Mouse (Mus musculus) ES-E14 (cell line): ENCODE measurements around the gene Clptm1. TPM values are rescaled to one million over a fixed set of nuclear protein-coding genes. Genes with fewer than 3 reads are reported as not detected.

ENCODE experiments used
- DNase-seq: peaks from one replicate; pipeline ENCODE4 v3.0.0-alpha.2; 2013; ENCODE audit warnings: low read depth, low spot score
- H3K27ac ChIP-seq: 2 replicates; pipeline ENCODE4 v1.5.1; 2012; ENCODE audit warnings: low read depth, mild to moderate bottlenecking, low read length, moderate library complexity, mixed read lengths; ENCODE audit not compliant: poor library complexity, insufficient read depth, severe bottlenecking
- H3K36me3 ChIP-seq: 2 replicates; pipeline ENCODE4 v1.6.1; 2012; ENCODE audit warnings: mild to moderate bottlenecking, low read length, moderate library complexity, mixed read lengths; ENCODE audit not compliant: control insufficient read depth, poor library complexity, insufficient read depth, severe bottlenecking
- H3K4me1 ChIP-seq, 2 experiments: fragments of 150-350 bp in 1 of 2; sonication (generic) in 1 of 2; 2 replicates each; pipeline ENCODE4 v1.6.1; 2012; ENCODE audit warnings: low read length in 2 of 2, mild to moderate bottlenecking in 1 of 2, mixed read lengths in 1 of 2; ENCODE audit not compliant: control insufficient read depth in 2 of 2, insufficient read depth in 2 of 2, poor library complexity in 1 of 2
- H3K4me3 ChIP-seq, 2 experiments: fragments of 150-350 bp in 1 of 2; sonication (generic) in 1 of 2; 2 replicates each; pipeline ENCODE4 v1.5.1; 2012; ENCODE audit warnings: low read length in 2 of 2, low read depth in 1 of 2, mild to moderate bottlenecking in 1 of 2, mixed read lengths in 1 of 2; ENCODE audit not compliant: insufficient read depth in 1 of 2, poor library complexity in 1 of 2, severe bottlenecking in 1 of 2
- H3K9ac ChIP-seq: 2 replicates; pipeline ENCODE4 v1.6.1; 2012; ENCODE audit warnings: low read depth, mild to moderate bottlenecking, low read length, mixed read lengths; ENCODE audit not compliant: poor library complexity, insufficient read depth, severe bottlenecking
- H3K9me3 ChIP-seq: fragments of 150-350 bp; sonication (generic); 2 replicates; pipeline ENCODE4 v1.6.1; 2012; ENCODE audit warnings: low read depth, mild to moderate bottlenecking, low read length; ENCODE audit not compliant: control insufficient read depth, insufficient read depth
- CHD2 ChIP-seq: IDR thresholded peaks from 2 replicates; pipeline ENCODE4 v1.6.1; 2014; ENCODE audit warnings: mild to moderate bottlenecking, low read depth, low read length, inconsistent platforms
- HCFC1 ChIP-seq: IDR thresholded peaks from 2 replicates; pipeline ENCODE4 v1.6.1; 2012; ENCODE audit warnings: low read length, inconsistent platforms, borderline replicate concordance; ENCODE audit not compliant: insufficient read depth
- MAFK ChIP-seq: IDR thresholded peaks from 2 replicates; pipeline ENCODE4 v1.6.1; 2014; ENCODE audit warnings: mild to moderate bottlenecking, low read depth, low read length, inconsistent platforms; ENCODE audit not compliant: insufficient read depth
- ZC3H11A ChIP-seq: IDR thresholded peaks from 2 replicates; pipeline ENCODE4 v1.6.1; 2012; ENCODE audit warnings: low read depth, mild to moderate bottlenecking, inconsistent platforms, low read length, borderline replicate concordance
- ZNF384 ChIP-seq: IDR thresholded peaks from 2 replicates; pipeline ENCODE4 v1.6.1; 2012; ENCODE audit warnings: low read depth, low read length, inconsistent platforms
- in situ Hi-C, 2 experiments: fragments of 600-800 bp; cut with MboI; formaldehyde crosslinking; loops; one replicate each; pipeline ENCODE4 v1.15.1; 2025; ENCODE audit warnings: low sequenced_read_pairs in 2 of 2, inconsistent platforms in 1 of 2; ENCODE audit not compliant: unreplicated experiment in 2 of 2
- total RNA-seq: library from RNA; depleted of rRNA; stranded (reverse); fragments of 300-350 nt; gene quantifications from 2 replicates; pipeline ENCODE4 v1.2.3, GENCODE M21; 2012

Clptm1 gene
- total RNA-seq, 1 experiment: 129 TPM

GRCm38 (mm10) chr7:19693421-19693820 is 28.6 kb upstream of the Clptm1 start:
- no peak overlapping the region for H3K27ac ChIP-seq
- TF ChIP-seq MAFK (no peak), ZNF384 (no peak)
- DNase-seq: no peak
- H3K36me3 ChIP-seq: peaks cover 17% of the 10 kb centered on the region
- H3K4me1 ChIP-seq: peaks cover 2 to 24% of the 10 kb centered on the region in 2 experiments; a peak in 2 of 4 replicates
- H3K9ac ChIP-seq: no peak overlapping the region
- no peak overlapping the region for H3K4me3 ChIP-seq
- in situ Hi-C loops: no loop called here
- no peaks in the 10 kb centered on the region for H3K9me3 ChIP-seq

- TF ChIP-seq CHD2 (peak; percentile 5; the same call in 1 of the 2 replicates), ZC3H11A (no peak)
- Histone ChIP-seq H3K27ac (peak within 1 kb of the TSS; percentile 83), H3K4me1 (peaks cover 2 to 24% of the 10 kb centered on the region in 2 experiments; a peak in 2 of 4 replicates)
Measured at GRCm38 (mm10) chr7:19691873-19692865, 27.3 kb upstream of the Clptm1 start, which contains the start of gene Apoc1. TSS of gene Apoc1 (minus strand) at chr7:19692660.

GRCm38 (mm10) chr7:19691434-19691833 is 26.6 kb upstream of the Clptm1 start:
- Histone ChIP-seq H3K9me3 (no peaks in the 10 kb centered on the region), H3K9ac (peak overlapping the region; percentile 79), H3K36me3 (peaks cover 3% of the 10 kb centered on the region), H3K27ac (peak overlapping the region; percentile 80), H3K4me3 (peak overlapping the region; percentile 52 to 72), H3K4me1 (peaks cover 2 to 26% of the 10 kb centered on the region in 2 experiments; a peak in 2 of 4 replicates)
- TF ChIP-seq HCFC1: no peak
- TF ChIP-seq MAFK: no peak
- no peak for TF ChIP-seq CHD2
- no peak for TF ChIP-seq ZNF384
- in situ Hi-C loops: no loop called here
- DNase-seq: no peak

More at GRCm38 (mm10) chr7:19691873-19692865, 27.3 kb upstream of the Clptm1 start, which contains the start of gene Apoc1:
- Histone ChIP-seq H3K9ac (peak within 1 kb of the TSS; percentile 79), H3K36me3 (peaks cover 11% of the 10 kb centered on the region), H3K9me3 (no peaks in the 10 kb centered on the region), H3K4me3 (peak within 1 kb of the TSS; percentile 52 to 75)
- DNase-seq: peak; percentile 88
- in situ Hi-C loops: no loop called here

- Histone ChIP-seq H3K36me3 (no peaks in the 10 kb centered on the region; the same call in 1 of the 2 replicates), H3K9ac (peak overlapping the region; percentile 79; the same call in 1 of the 2 replicates), H3K4me1 (peaks cover 2 to 28% of the 10 kb centered on the region in 2 experiments; a peak in 2 of 4 replicates), H3K9me3 (no peaks in the 10 kb centered on the region), H3K27ac (peak overlapping the region; percentile 80; the same call in 1 of the 2 replicates), H3K4me3 (no peak overlapping the region)
- in situ Hi-C loops: no loop called here
- no peak for DNase-seq
- TF ChIP-seq ZC3H11A (no peak), HCFC1 (no peak), ZNF384 (no peak), CHD2 (no peak), MAFK (no peak)
Measured at GRCm38 (mm10) chr7:19690845-19691244, 26.0 kb upstream of the Clptm1 start.
